Mouse (Mus musculus) kidney, adult 2 months (tissue): Measurements from ENCODE around the gene Clcn7. TPM values are rescaled to one million over a fixed set of nuclear protein-coding genes. Genes with fewer than 3 reads are reported as not detected.

ENCODE experiments used
- DNase-seq: peaks from one replicate; pipeline ENCODE4 v3.0.0; 2021
- H3K27ac ChIP-seq: fragments of 200-500 bp; 2 replicates; pipeline ENCODE4 v1.5.1; 2012; ENCODE audit warnings: low read depth, low read length, control low read depth, inconsistent platforms; ENCODE audit not compliant: insufficient read depth
- H3K27me3 ChIP-seq: fragments of 200-500 bp; replicated peaks from 2 replicates; pipeline ENCODE4 v1.6.1; 2012; ENCODE audit warnings: mild to moderate bottlenecking, moderate library complexity, low read length, inconsistent platforms; ENCODE audit not compliant: control insufficient read depth, insufficient read depth
- H3K36me3 ChIP-seq: fragments of 200-500 bp; 2 replicates; pipeline ENCODE4 v1.6.1; 2012; ENCODE audit warnings: mild to moderate bottlenecking, moderate library complexity, low read length, inconsistent platforms; ENCODE audit not compliant: control insufficient read depth, insufficient read depth
- H3K4me1 ChIP-seq: fragments of 200-500 bp; 2 replicates; pipeline ENCODE4 v1.6.1; 2011; ENCODE audit warnings: low read length; ENCODE audit not compliant: control insufficient read depth, insufficient read depth
- H3K4me3 ChIP-seq: fragments of 200-500 bp; 2 replicates; pipeline ENCODE4 v1.5.1; 2011; ENCODE audit warnings: mild to moderate bottlenecking, low read depth, low read length, control low read depth; ENCODE audit not compliant: insufficient read depth
- CTCF ChIP-seq: fragments of 200-500 bp; conservative IDR thresholded peaks from 2 replicates; pipeline ENCODE4 v1.5.1; 2011; ENCODE audit warnings: low read depth, mild to moderate bottlenecking, control low read depth, low read length, moderate library complexity, mixed read lengths; ENCODE audit not compliant: insufficient read depth, insufficient read length
- POLR2A ChIP-seq: fragments of 200-500 bp; IDR thresholded peaks from one replicate; pipeline ENCODE4 v1.6.1; 2011; ENCODE audit warnings: low read depth, low read length, control low read depth
- WGBS: fragments of 180-500 bp; shearing (Covaris S2); methylation state at CpG from one replicate; pipeline ENCODE4 v1.1.7; 2018; 5-methylcytosine and 5-hydroxymethylcytosine counted together
- polyA plus RNA-seq: library from polyadenylated mRNA; depleted of rRNA; stranded (reverse); fragments of >200 nt; gene quantifications from 2 replicates; pipeline ENCODE4 v1.2.3, GENCODE M21; 2012

Clcn7 gene
- polyA plus RNA-seq, 1 experiment: 42.6 TPM

DNA sequence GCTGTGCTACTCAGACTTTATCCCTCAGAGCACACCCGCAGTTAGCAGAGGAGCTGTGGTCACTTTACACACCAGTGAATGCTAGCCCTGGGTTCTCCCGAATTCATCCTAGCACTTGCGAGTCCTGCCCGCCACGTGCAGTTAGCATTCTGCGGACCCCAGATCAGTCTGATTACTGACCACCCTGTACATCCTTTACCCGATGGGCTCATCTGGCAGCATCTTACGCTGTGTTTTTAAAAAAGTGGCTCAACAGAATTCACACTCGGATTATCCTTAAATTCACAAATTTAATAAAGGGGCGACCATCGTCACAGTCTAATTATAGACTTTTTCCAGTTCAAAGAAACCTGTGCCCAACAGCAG, 54.6 kb downstream of the Clcn7 start:
- Histone ChIP-seq H3K36me3 (no peaks in the 10 kb centered on the region), H3K27me3 (no peaks in the 10 kb centered on the region), H3K4me3 (peak overlapping the region; percentile 83), H3K4me1 (peaks cover 3% of the 10 kb centered on the region; the same call in 1 of the 2 replicates), H3K27ac (peak overlapping the region; percentile 4; the same call in 1 of the 2 replicates)
- TF ChIP-seq CTCF: no peak
- DNase-seq: no peak
- 7% methylated on average over 11 of the region's 11 CpGs for WGBS

DNA sequence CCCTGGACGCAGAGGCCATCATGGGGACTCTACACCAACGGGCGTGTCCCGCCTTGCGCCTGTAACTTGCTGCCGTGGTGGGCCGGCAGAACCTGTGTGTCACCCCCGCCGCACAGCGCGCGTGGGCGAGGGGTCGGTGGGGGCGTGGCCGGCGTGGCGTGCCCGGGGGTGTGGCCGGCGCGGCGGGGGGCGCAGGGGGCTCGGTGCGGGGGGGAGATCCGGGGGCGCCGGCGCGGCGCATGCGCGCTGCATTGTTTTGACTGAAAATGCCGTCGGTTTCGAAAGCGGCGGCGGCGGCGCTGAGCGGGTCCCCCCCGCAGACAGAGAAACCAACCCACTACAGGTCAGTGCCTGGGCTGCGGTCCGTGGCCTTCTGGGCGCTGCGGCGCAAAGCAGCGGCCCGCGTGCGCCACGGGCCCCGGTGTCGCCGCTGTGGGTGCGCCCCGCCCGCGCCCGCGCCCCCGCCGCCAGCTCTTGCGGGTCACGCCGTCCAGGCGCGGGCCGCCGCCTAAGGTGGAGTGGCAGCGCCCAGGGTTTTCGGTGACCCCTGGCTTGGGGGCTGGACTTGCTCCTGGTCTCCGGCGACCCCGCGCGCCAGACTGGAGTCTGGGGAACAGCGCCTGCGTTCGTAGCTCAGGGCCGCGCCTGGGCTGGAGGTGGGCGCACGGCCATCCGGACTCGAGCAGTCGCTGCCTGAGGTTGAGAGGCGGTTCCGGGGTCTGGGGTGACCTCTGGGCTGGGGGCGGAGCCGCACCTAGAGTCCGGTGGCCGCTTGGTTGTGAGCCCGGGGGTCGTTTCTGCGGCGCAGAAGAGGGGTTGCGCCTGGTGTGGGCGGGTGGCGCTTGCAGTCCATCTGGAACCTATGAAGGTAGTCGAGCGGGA, 55.2 kb downstream of the Clcn7 start, which contains the start of gene Unkl:
TSS of gene Unkl (plus strand) at position 248 of the 882 bp plus-strand sequence.
- Histone ChIP-seq H3K36me3 (no peaks in the 10 kb centered on the region), H3K4me3 (peak within 1 kb of the TSS; percentile 83), H3K27me3 (no peaks in the 10 kb centered on the region), H3K4me1 (peaks cover 3% of the 10 kb centered on the region; the same call in 1 of the 2 replicates), H3K27ac (peak within 1 kb of the TSS; percentile 62)
- no peak for TF ChIP-seq POLR2A
- TF ChIP-seq CTCF: no peak
- peak; percentile 70 for DNase-seq
- 1% methylated on average over 104 of the region's 104 CpGs for WGBS

DNA sequence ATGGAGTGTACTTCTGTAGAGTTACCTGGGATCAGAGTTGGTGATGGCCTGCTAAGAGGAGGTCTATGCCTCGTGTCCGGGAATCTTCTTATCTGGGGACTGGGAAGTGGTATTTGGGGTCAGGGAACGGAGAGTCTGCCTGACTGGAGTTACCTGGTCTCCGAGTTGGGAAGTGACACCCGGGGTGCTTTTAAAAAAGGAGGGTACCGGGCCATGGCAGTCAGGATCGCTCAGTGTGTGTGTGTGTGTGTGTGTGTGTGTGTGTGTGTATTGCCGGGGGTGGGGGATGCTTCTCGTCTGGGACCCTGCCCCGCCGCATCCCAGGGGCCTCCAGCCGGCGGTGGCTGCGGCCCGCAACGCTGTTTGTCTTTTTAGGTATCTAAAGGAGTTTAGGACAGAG, 55.9 kb downstream of the Clcn7 start:
- TF ChIP-seq CTCF (no peak), POLR2A (no peak)
- peak; percentile 8 for DNase-seq
- peak overlapping the region; percentile 83 for H3K4me3 ChIP-seq
- H3K36me3 ChIP-seq: no peaks in the 10 kb centered on the region
- H3K27me3 ChIP-seq: no peaks in the 10 kb centered on the region
- WGBS: 3% methylated on average over 16 of the region's 16 CpGs
- H3K27ac ChIP-seq: no peak overlapping the region
- no peaks in the 10 kb centered on the region; the same call in 1 of the 2 replicates for H3K4me1 ChIP-seq

DNA sequence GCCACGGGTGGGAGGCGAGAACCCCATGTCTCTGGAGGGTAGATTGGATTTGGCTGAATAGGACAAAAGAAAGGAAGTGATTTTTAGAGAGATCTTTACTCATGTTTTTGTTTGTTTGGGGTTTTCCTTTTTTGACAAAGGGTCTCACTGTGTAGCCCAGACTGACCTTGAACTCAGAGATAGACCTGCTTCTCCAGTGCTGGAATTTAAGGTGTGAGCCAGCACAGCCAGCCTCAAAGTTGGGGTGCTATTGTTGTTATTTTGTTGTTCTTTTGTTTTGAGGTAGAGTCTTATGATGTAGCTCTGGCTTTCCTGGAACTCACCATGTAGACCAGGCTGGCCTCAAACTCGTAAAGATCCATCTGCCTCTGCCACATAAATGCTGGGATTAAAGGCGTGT, 69.2 kb downstream of the Clcn7 start:
- H3K27me3 ChIP-seq: no peaks in the 10 kb centered on the region
- TF ChIP-seq POLR2A: no peak
- TF ChIP-seq CTCF: no peak
- 97% methylated on average over 4 of the region's 4 CpGs for WGBS
- no peak overlapping the region for H3K4me3 ChIP-seq
- H3K27ac ChIP-seq: no peak overlapping the region
- H3K36me3 ChIP-seq: no peaks in the 10 kb centered on the region; the same call in 1 of the 2 replicates
- H3K4me1 ChIP-seq: no peaks in the 10 kb centered on the region
- DNase-seq: no peak

DNA sequence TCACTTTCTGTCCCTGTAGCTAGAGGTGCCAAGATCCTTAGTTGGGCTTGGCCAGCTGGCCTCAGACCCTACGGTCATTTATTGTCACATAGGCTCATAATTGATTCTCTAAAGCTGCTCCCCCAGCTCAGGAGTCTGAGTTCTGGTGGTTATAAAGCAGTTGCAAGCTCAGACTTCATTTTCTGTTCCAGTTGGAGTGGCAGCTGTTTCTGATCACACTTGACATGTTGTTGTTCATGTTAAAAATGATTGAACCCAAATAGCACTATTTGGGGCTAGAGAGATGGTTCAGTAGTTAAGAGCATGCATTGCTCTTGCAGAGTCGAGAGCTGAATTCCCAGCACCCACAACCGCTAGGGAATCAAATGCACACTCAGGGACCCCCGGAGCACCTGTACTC, 76.8 kb downstream of the Clcn7 start:
- 80% methylated on average over 4 of the region's 4 CpGs for WGBS
- peak; percentile 55 for DNase-seq
- no peak overlapping the region for H3K4me3 ChIP-seq
- peaks cover 3% of the 10 kb centered on the region; the same call in 1 of the 2 replicates for H3K4me1 ChIP-seq
- H3K27ac ChIP-seq: peak overlapping the region; percentile 30
- no peaks in the 10 kb centered on the region for H3K27me3 ChIP-seq
- H3K36me3 ChIP-seq: no peaks in the 10 kb centered on the region; the same call in 1 of the 2 replicates
- TF ChIP-seq CTCF (no peak), POLR2A (no peak)

DNA sequence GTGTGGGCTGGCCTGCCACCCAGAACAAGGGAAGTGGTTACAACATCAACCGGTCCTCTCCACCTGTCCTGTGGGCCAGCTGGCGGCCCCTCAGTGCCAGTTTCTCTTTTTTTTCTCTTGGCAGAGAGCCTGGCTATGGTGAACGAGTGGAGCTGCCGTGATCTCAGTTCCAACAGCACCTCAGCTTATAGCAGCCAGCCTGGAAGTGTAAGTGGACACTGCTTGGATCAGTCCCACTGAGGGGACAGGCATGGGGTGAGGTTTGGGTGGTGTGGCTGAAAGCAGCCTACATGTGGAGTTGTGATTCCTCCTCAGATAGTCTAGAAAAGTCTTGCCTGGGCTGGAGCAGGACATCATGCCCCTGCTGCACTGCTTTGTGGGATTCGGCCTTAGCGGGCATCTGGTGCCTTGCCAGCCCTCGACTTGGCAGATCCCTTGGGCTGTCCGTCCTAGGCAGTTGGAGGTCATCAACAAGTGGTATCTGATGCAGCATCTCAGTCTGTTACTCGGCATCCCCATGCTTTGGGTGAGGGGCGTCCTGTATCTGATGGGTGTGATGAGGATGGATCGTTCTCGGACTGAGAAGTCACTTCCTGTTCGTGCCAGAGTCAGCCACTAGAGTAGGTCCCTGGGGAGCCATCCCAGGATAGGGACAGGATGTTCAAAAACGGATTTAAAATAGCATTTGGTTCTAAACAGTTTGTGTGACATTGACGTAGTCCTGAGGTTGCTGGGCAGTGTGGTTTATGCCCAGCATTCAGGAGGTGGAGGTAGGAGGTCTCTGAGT, 77.7 kb downstream of the Clcn7 start:
- H3K4me1 ChIP-seq: peaks cover 3% of the 10 kb centered on the region; the same call in 1 of the 2 replicates
- no peak for TF ChIP-seq POLR2A
- no peak for TF ChIP-seq CTCF
- peak; percentile 87 for DNase-seq
- no peak overlapping the region for H3K4me3 ChIP-seq
- H3K27me3 ChIP-seq: no peaks in the 10 kb centered on the region
- H3K36me3 ChIP-seq: peaks cover 2% of the 10 kb centered on the region; the same call in 1 of the 2 replicates
- peak overlapping the region; percentile 60 for H3K27ac ChIP-seq
- 68% methylated on average over 15 of the region's 15 CpGs for WGBS
